Mouse (Mus musculus): ENCODE data around the gene Ybx3. TPM values are rescaled to one million over a fixed set of nuclear protein-coding genes. Genes with fewer than 3 reads are reported as not detected.
A peak's percentile ranks its signal among the peaks of the same experiment; 100 is the strongest.

Gene Ybx3
- 168 and 192 TPM in 2 replicates for polyA plus RNA-seq (2011; ENCODE audit: insufficient read depth, insufficient read length, low replicate concordance, missing spikeins)

- Histone ChIP-seq H3K4me3 (replicated peaks; ENCODE audit: control insufficient read depth, low read depth, low read length) (peak within 1 kb of the TSS; percentile 100), H3K27ac (ENCODE audit: control insufficient read depth, insufficient read depth, low read depth, low read length, poor library complexity) (peak within 1 kb of the TSS; percentile 97), H3K4me1 (ENCODE audit: control insufficient read depth, insufficient read depth, low read length) (peaks cover 1% of the 10 kb centered on the region; the same call in 1 of the 2 replicates)
- WGBS, result 2% methylated on average over 105 of the region's 107 CpGs
- TF ChIP-seq POLR2A (IDR thresholded peaks at IDR 0.05; ENCODE audit: borderline replicate concordance, control insufficient read depth, low read depth, low read length), result peak; percentile 61; the same call in 1 of the 2 replicates
- TF ChIP-seq CTCF (IDR thresholded peaks at IDR 0.05; ENCODE audit: control insufficient read depth, insufficient read depth, low read length), result no peak
Observed at GRCm38 (mm10) chr6:131388040-131389021, at the start of gene Ybx3. Gene Ybx3 (minus strand): TSS chr6:131388476.

- Histone ChIP-seq H3K4me3 (replicated peaks; ENCODE audit: control insufficient read depth, low read depth, low read length) (no peak overlapping the region), H3K4me1 (ENCODE audit: control insufficient read depth, insufficient read depth, low read length) (no peaks in the 10 kb centered on the region), H3K27ac (ENCODE audit: control insufficient read depth, insufficient read depth, low read depth, low read length, poor library complexity) (no peak overlapping the region)
- TF ChIP-seq CTCF (IDR thresholded peaks at IDR 0.05; ENCODE audit: control insufficient read depth, insufficient read depth, low read length), result no peak
Observed at GRCm38 (mm10) chr6:131436626-131437025, 48.4 kb upstream of the Ybx3 start.

GRCm38 (mm10) chr6:131434088-131434487 is 45.8 kb upstream of the Ybx3 start:
- no peak overlapping the region for H3K27ac ChIP-seq (ENCODE audit: control insufficient read depth, insufficient read depth, low read depth, low read length, poor library complexity)
- H3K4me3 ChIP-seq (replicated peaks; ENCODE audit: control insufficient read depth, low read depth, low read length), result no peak overlapping the region
- TF ChIP-seq POLR2A (IDR thresholded peaks at IDR 0.05; ENCODE audit: borderline replicate concordance, control insufficient read depth, low read depth, low read length), result no peak
- TF ChIP-seq CTCF (IDR thresholded peaks at IDR 0.05; ENCODE audit: control insufficient read depth, insufficient read depth, low read length), result no peak
- 50% methylated on average over 1 of the region's 1 CpGs for WGBS
- no peaks in the 10 kb centered on the region for H3K4me1 ChIP-seq (ENCODE audit: control insufficient read depth, insufficient read depth, low read length)

GRCm38 (mm10) chr6:131433153-131434048 is 45.1 kb upstream of the Ybx3 start:
- H3K4me1 ChIP-seq (ENCODE audit: control insufficient read depth, insufficient read depth, low read length), result no peaks in the 10 kb centered on the region
- H3K27ac ChIP-seq (ENCODE audit: control insufficient read depth, insufficient read depth, low read depth, low read length, poor library complexity), result no peak overlapping the region

GRCm38 (mm10) chr6:131421572-131421971 is 33.3 kb upstream of the Ybx3 start:
- Histone ChIP-seq H3K4me3 (replicated peaks; ENCODE audit: control insufficient read depth, low read depth, low read length) (no peak overlapping the region), H3K4me1 (ENCODE audit: control insufficient read depth, insufficient read depth, low read length) (no peaks in the 10 kb centered on the region), H3K27ac (ENCODE audit: control insufficient read depth, insufficient read depth, low read depth, low read length, poor library complexity) (no peak overlapping the region)
- TF ChIP-seq POLR2A (IDR thresholded peaks at IDR 0.05; ENCODE audit: borderline replicate concordance, control insufficient read depth, low read depth, low read length), result no peak
- peak; percentile 65 for TF ChIP-seq CTCF (IDR thresholded peaks at IDR 0.05; ENCODE audit: control insufficient read depth, insufficient read depth, low read length)
- 53% methylated on average over 3 of the region's 3 CpGs for WGBS

More at GRCm38 (mm10) chr6:131433153-131434048, 45.1 kb upstream of the Ybx3 start:
- TF ChIP-seq POLR2A (IDR thresholded peaks at IDR 0.05; ENCODE audit: borderline replicate concordance, control insufficient read depth, low read depth, low read length) (no peak), CTCF (IDR thresholded peaks at IDR 0.05; ENCODE audit: control insufficient read depth, insufficient read depth, low read length) (no peak)
- 5% methylated on average over 39 of the region's 39 CpGs for WGBS
- no peak overlapping the region for H3K4me3 ChIP-seq (replicated peaks; ENCODE audit: control insufficient read depth, low read depth, low read length)

GRCm38 (mm10) chr6:131419614-131420013 is 31.3 kb upstream of the Ybx3 start:
- Histone ChIP-seq H3K4me3 (replicated peaks; ENCODE audit: control insufficient read depth, low read depth, low read length) (no peak overlapping the region), H3K4me1 (ENCODE audit: control insufficient read depth, insufficient read depth, low read length) (no peaks in the 10 kb centered on the region), H3K27ac (ENCODE audit: control insufficient read depth, insufficient read depth, low read depth, low read length, poor library complexity) (no peak overlapping the region)
- no peak for TF ChIP-seq POLR2A (IDR thresholded peaks at IDR 0.05; ENCODE audit: borderline replicate concordance, control insufficient read depth, low read depth, low read length)
- no peak for TF ChIP-seq CTCF (IDR thresholded peaks at IDR 0.05; ENCODE audit: control insufficient read depth, insufficient read depth, low read length)
- WGBS, result 56% methylated on average over 3 of the region's 3 CpGs

GRCm38 (mm10) chr6:131418770-131419169 is 30.5 kb upstream of the Ybx3 start:
- H3K4me1 ChIP-seq (ENCODE audit: control insufficient read depth, insufficient read depth, low read length), result no peaks in the 10 kb centered on the region
- no peak overlapping the region for H3K27ac ChIP-seq (ENCODE audit: control insufficient read depth, insufficient read depth, low read depth, low read length, poor library complexity)
- TF ChIP-seq CTCF (IDR thresholded peaks at IDR 0.05; ENCODE audit: control insufficient read depth, insufficient read depth, low read length) (no peak), POLR2A (IDR thresholded peaks at IDR 0.05; ENCODE audit: borderline replicate concordance, control insufficient read depth, low read depth, low read length) (no peak)
- H3K4me3 ChIP-seq (replicated peaks; ENCODE audit: control insufficient read depth, low read depth, low read length), result no peak overlapping the region
